Mouse (Mus musculus): ENCODE data around the gene Fam81a.

- TF ChIP-seq POLR2A (IDR thresholded peaks at IDR 0.05; ENCODE audit: extremely low read depth, insufficient read depth, low read length), result no peak
- TF ChIP-seq CTCF (IDR thresholded peaks at IDR 0.05; ENCODE audit: low read depth, low read length), result no peak
Observed at GRCm38 (mm10) chr9:70140871-70141796, 1.2 kb downstream of the Fam81a start.
